Mouse (Mus musculus) liver, embryonic 14.5 days (tissue): ENCODE measurements around the gene Apaf1. TPM values are rescaled to one million over a fixed set of nuclear protein-coding genes. Genes with fewer than 3 reads are reported as not detected.
A peak's percentile ranks its signal among the peaks of the same experiment; 100 is the strongest.

Experiments
- ATAC-seq: fragments of 200-750 bp; cut with Nextera tagmentation; 2 replicates; pipeline ENCODE4 v1.8.0; 2017; ENCODE audit warnings: moderate number of reproducible peaks, mild to moderate bottlenecking, moderate library complexity; ENCODE audit not compliant: insufficient read depth
- DNase-seq, 3 experiments: peaks; one replicate each; pipeline ENCODE4 v3.0.0-alpha.2; 2012 to 2013; ENCODE audit warnings: low read depth in 3 of 3, low spot score in 3 of 3
- H3K27ac ChIP-seq: fragments of 300-500 bp; sonication (generic); 2 replicates; pipeline ENCODE4 v1.5.1; 2014; ENCODE audit warnings: moderate library complexity, mild to moderate bottlenecking, control low read depth, inconsistent platforms
- H3K27me3 ChIP-seq: fragments of 300-500 bp; sonication (generic); 2 replicates; pipeline ENCODE4 v1.6.1; 2014; ENCODE audit warnings: mild to moderate bottlenecking, low read length, moderate library complexity; ENCODE audit not compliant: control insufficient read depth, insufficient read depth
- H3K36me3 ChIP-seq: fragments of 300-500 bp; sonication (generic); replicated peaks from 2 replicates; pipeline ENCODE4 v1.6.1; 2014; ENCODE audit warnings: low read depth; ENCODE audit not compliant: control insufficient read depth, insufficient read depth
- H3K4me1 ChIP-seq, 2 experiments: fragments of 200-500 bp in 1 of 2; fragments of 300-500 bp in 1 of 2; sonication (generic) in 1 of 2; replicated peaks; 2 replicates each; pipeline ENCODE4 v1.6.1; 2012 to 2014; ENCODE audit warnings: antibody characterized with exemption in 1 of 2, inconsistent platforms in 1 of 2, low read length in 1 of 2; ENCODE audit not compliant: control insufficient read depth in 2 of 2, insufficient read depth in 2 of 2
- H3K4me2 ChIP-seq: fragments of 300-500 bp; sonication (generic); 2 replicates; pipeline ENCODE4 v1.6.1; 2014; ENCODE audit warnings: low read depth, mild to moderate bottlenecking, control low read depth, moderate library complexity
- H3K4me3 ChIP-seq, 2 experiments: fragments of 200-500 bp in 1 of 2; fragments of 300-500 bp in 1 of 2; sonication (generic) in 1 of 2; 2 replicates each; pipeline ENCODE4 v1.5.1; 2012 to 2014; ENCODE audit warnings: low read depth in 2 of 2, low read length in 2 of 2, mild to moderate bottlenecking in 2 of 2, control low read depth in 1 of 2, inconsistent platforms in 1 of 2, moderate library complexity in 1 of 2; ENCODE audit not compliant: insufficient read depth in 1 of 2
- H3K9ac ChIP-seq: fragments of 300-500 bp; sonication (generic); replicated peaks from 2 replicates; pipeline ENCODE4 v1.6.1; 2014; ENCODE audit warnings: mild to moderate bottlenecking, control low read depth, moderate library complexity
- H3K9me3 ChIP-seq: fragments of 300-500 bp; sonication (generic); 2 replicates; pipeline ENCODE4 v1.6.1; 2016; ENCODE audit warnings: low read length, mixed read lengths; ENCODE audit not compliant: control insufficient read depth
- CTCF ChIP-seq: IDR thresholded peaks from 2 replicates; pipeline ENCODE4 v1.5.1; 2016; ENCODE audit warnings: antibody characterized with exemption, low read depth, control low read depth
- EP300 ChIP-seq: IDR thresholded peaks from 2 replicates; pipeline ENCODE4 v1.6.1; 2016; ENCODE audit warnings: antibody characterized with exemption, low read depth
- WGBS: fragments of 180-500 bp; shearing (Covaris S2); extraction: QIAGEN DNeasy Blood & Tissue Kit; methylation state at CpG from one replicate; pipeline ENCODE4 v1.1.7; 2014; ENCODE audit not compliant: insufficient replicate concordance; 5-methylcytosine and 5-hydroxymethylcytosine counted together
- polyA plus RNA-seq, 2 experiments: library from polyadenylated mRNA; depleted of rRNA in 1 of 2; stranded (reverse) in 1 of 2; unstranded in 1 of 2; fragments of >200 nt; fragmentation: Nextera tagmentation in 1 of 2; extraction: Ambion mirVana in 1 of 2; gene quantifications; 2 replicates each; pipeline versions ENCODE4 v1.2.1 to v1.2.3; 2012 to 2014

Gene Apaf1
- polyA plus RNA-seq, 2 experiments, result 7.2 to 8.2 TPM

GRCm38 (mm10) chr10:90974084-90974483 is 108.5 kb downstream of the Apaf1 start:
- DNase-seq, result no peak
- WGBS, result 55% methylated on average over 2 of the region's 2 CpGs

GRCm38 (mm10) chr10:90970560-90970959 is 112.0 kb downstream of the Apaf1 start:
- H3K27me3 ChIP-seq, result peaks cover 28% of the 10 kb centered on the region
- 30% methylated on average over 4 of the region's 4 CpGs for whole genome bisulfite sequencing
- DNase-seq, result no peak

More at GRCm38 (mm10) chr10:90974084-90974483, 108.5 kb downstream of the Apaf1 start:
- no peaks in the 10 kb centered on the region for H3K36me3 ChIP-seq
- H3K4me1 ChIP-seq, result no peaks in the 10 kb centered on the region
- no peak overlapping the region for H3K4me3 ChIP-seq
- no peaks in the 10 kb centered on the region for H3K9me3 ChIP-seq
- no peak for ATAC-seq
- no peak overlapping the region for H3K9ac ChIP-seq
- no peak for TF ChIP-seq CTCF
- no peak for TF ChIP-seq EP300
- no peak overlapping the region for H3K4me2 ChIP-seq
- no peak overlapping the region for H3K27ac ChIP-seq
- H3K27me3 ChIP-seq, result peaks cover 14% of the 10 kb centered on the region

GRCm38 (mm10) chr10:90969355-90970174 is 113.0 kb downstream of the Apaf1 start:
- TF ChIP-seq EP300, result no peak
- Histone ChIP-seq H3K4me2 (peak overlapping the region; percentile 50), H3K4me3 (peak overlapping the region; percentile 16 to 25), H3K27ac (no peak overlapping the region), H3K27me3 (peaks cover 28% of the 10 kb centered on the region), H3K4me1 (no peaks in the 10 kb centered on the region), H3K36me3 (no peaks in the 10 kb centered on the region), H3K9ac (no peak overlapping the region), H3K9me3 (no peaks in the 10 kb centered on the region)
- ATAC-seq (no peak), DNase-seq (no peak)
- 4% methylated on average over 72 of the region's 72 CpGs for WGBS

More at GRCm38 (mm10) chr10:90970560-90970959, 112.0 kb downstream of the Apaf1 start:
- no peaks in the 10 kb centered on the region for H3K36me3 ChIP-seq
- TF ChIP-seq EP300 (no peak), CTCF (no peak)
- no peak overlapping the region for H3K4me2 ChIP-seq
- no peaks in the 10 kb centered on the region for H3K9me3 ChIP-seq
- ATAC-seq, result no peak
- H3K27ac ChIP-seq, result no peak overlapping the region
- no peak overlapping the region for H3K4me3 ChIP-seq
- H3K9ac ChIP-seq, result no peak overlapping the region
- H3K4me1 ChIP-seq, result no peaks in the 10 kb centered on the region

- 80% methylated on average over 10 of the region's 10 CpGs for WGBS
- Histone ChIP-seq H3K4me2 (no peak overlapping the region), H3K9ac (no peak overlapping the region), H3K27ac (no peak overlapping the region), H3K9me3 (no peaks in the 10 kb centered on the region), H3K27me3 (peaks cover 28% of the 10 kb centered on the region), H3K36me3 (no peaks in the 10 kb centered on the region), H3K4me1 (no peaks in the 10 kb centered on the region), H3K4me3 (no peak overlapping the region)
- no peak for TF ChIP-seq CTCF
- no peak for TF ChIP-seq EP300
- no peak for ATAC-seq
- DNase-seq, result no peak
Measured at GRCm38 (mm10) chr10:90968247-90968646, 114.3 kb downstream of the Apaf1 start.

- Histone ChIP-seq H3K36me3 (no peaks in the 10 kb centered on the region), H3K4me1 (no peaks in the 10 kb centered on the region), H3K27ac (no peak overlapping the region), H3K9ac (no peak overlapping the region), H3K9me3 (no peaks in the 10 kb centered on the region), H3K27me3 (peaks cover 28% of the 10 kb centered on the region), H3K4me3 (no peak overlapping the region), H3K4me2 (no peak overlapping the region)
- no peak for DNase-seq
- no peak for ATAC-seq
- WGBS, result 9% methylated on average over 9 of the region's 9 CpGs
- TF ChIP-seq EP300 (no peak), CTCF (no peak)
Measured at GRCm38 (mm10) chr10:90966821-90967220, 115.7 kb downstream of the Apaf1 start.
